Mouse (Mus musculus) G1E (cell line): Measurements from ENCODE around the gene Rai14. TPM values are rescaled to one million over a fixed set of nuclear protein-coding genes. Genes with fewer than 3 reads are reported as not detected.

Experiments
- ATAC-seq: 2 replicates; pipeline ENCODE4 v1.8.0; 2016; ENCODE audit warnings: mild to moderate bottlenecking; ENCODE audit not compliant: insufficient number of reproducible peaks, poor library complexity, low FRiP score, severe bottlenecking; ENCODE audit errors: extremely low read depth
- DNase-seq: peaks from one replicate; pipeline ENCODE4 v3.0.0; 2012; ENCODE audit warnings: low spot score
- H3K27me3 ChIP-seq: 2 replicates; pipeline ENCODE4 v1.6.1; 2012; ENCODE audit warnings: mild to moderate bottlenecking, low read length, inconsistent platforms; ENCODE audit not compliant: insufficient read depth
- H3K36me3 ChIP-seq: replicated peaks from 2 replicates; pipeline ENCODE3; 2012; ENCODE audit warnings: mild to moderate bottlenecking, inconsistent platforms
- H3K4me1 ChIP-seq: 2 replicates; pipeline ENCODE4 v1.6.1; 2012; ENCODE audit warnings: low read depth, low read length, inconsistent platforms, mixed read lengths; ENCODE audit not compliant: insufficient read depth
- H3K4me3 ChIP-seq: 2 replicates; pipeline ENCODE4 v1.5.1; 2012; ENCODE audit warnings: low read depth, mild to moderate bottlenecking, inconsistent platforms, low read length, moderate library complexity, mixed read lengths
- H3K9me3 ChIP-seq: replicated peaks from 2 replicates; pipeline ENCODE4 v1.6.1; 2012; ENCODE audit warnings: inconsistent platforms
- CTCF ChIP-seq: IDR thresholded peaks from 2 replicates; pipeline ENCODE4 v1.5.1; 2012; ENCODE audit warnings: low read depth, low read length, inconsistent platforms, mixed read lengths
- GATA1 ChIP-seq: IDR thresholded peaks from 2 replicates; pipeline ENCODE4 v1.6.1; 2012; ENCODE audit warnings: borderline replicate concordance, low read length, inconsistent platforms, mixed read lengths
- GATA2 ChIP-seq: IDR thresholded peaks from 2 replicates; pipeline ENCODE4 v1.6.1; 2012; ENCODE audit warnings: low read depth, low read length, inconsistent platforms, borderline replicate concordance
- POLR2AphosphoS5 ChIP-seq: IDR thresholded peaks from 2 replicates; pipeline ENCODE4 v1.6.1; 2012; ENCODE audit warnings: low read depth, low read length, inconsistent platforms; ENCODE audit not compliant: insufficient replicate concordance
- TAL1 ChIP-seq: conservative IDR thresholded peaks from 2 replicates; pipeline ENCODE4 v1.6.1; 2012; ENCODE audit warnings: low read depth, low read length, inconsistent platforms, mixed read lengths
- polyA plus RNA-seq: library from polyadenylated mRNA; stranded (reverse); fragments of >175 nt; gene quantifications from 2 replicates; pipeline ENCODE4 v1.2.3, GENCODE M21; 2012
- total RNA-seq, 2 experiments: library from RNA; stranded (forward) in 1 of 2; stranded (reverse) in 1 of 2; fragments of 200-1000 nt in 1 of 2; fragments of >200 nt in 1 of 2; fragmentation: Nextera tagmentation in 1 of 2; gene quantifications; 2 replicates each; pipeline ENCODE4 v1.2.3; 2014 to 2017

Gene Rai14
- total and polyA plus RNA-seq, 3 experiments, result 0.60 TPM; not detected in 2

- DNase-seq (no peak), ATAC-seq (no peak)
- H3K36me3 ChIP-seq, result no peaks in the 10 kb centered on the region
- no peak overlapping the region for H3K4me3 ChIP-seq
- H3K4me1 ChIP-seq, result no peaks in the 10 kb centered on the region
- no peaks in the 10 kb centered on the region for H3K9me3 ChIP-seq
- TF ChIP-seq GATA2 (no peak), CTCF (no peak), GATA1 (no peak), TAL1 (no peak), POLR2AphosphoS5 (no peak)
- H3K27me3 ChIP-seq, result 0 out of 2 replicates have a peak, but pooled peaks cover 5% of the 10 kb centered on the region
Measured at GRCm38 (mm10) chr15:10593094-10593493, 121.3 kb downstream of the Rai14 start.

- TF ChIP-seq POLR2AphosphoS5, result no peak
- TF ChIP-seq GATA2, result no peak
- no peak for TF ChIP-seq CTCF
- no peak for TF ChIP-seq TAL1
- TF ChIP-seq GATA1, result no peak
- Histone ChIP-seq H3K4me1 (no peaks in the 10 kb centered on the region), H3K36me3 (no peaks in the 10 kb centered on the region)
Measured at GRCm38 (mm10) chr15:10586565-10586964, 127.9 kb downstream of the Rai14 start.

GRCm38 (mm10) chr15:10584359-10585187 is 129.9 kb downstream of the Rai14 start:
- Histone ChIP-seq H3K4me3 (no peak overlapping the region), H3K27me3 (no peaks in the 10 kb centered on the region), H3K9me3 (no peaks in the 10 kb centered on the region), H3K4me1 (no peaks in the 10 kb centered on the region), H3K36me3 (no peaks in the 10 kb centered on the region)
- ATAC-seq, result no peak
- TF ChIP-seq GATA2, result no peak
- no peak for TF ChIP-seq POLR2AphosphoS5
- TF ChIP-seq TAL1, result no peak
- TF ChIP-seq CTCF, result no peak
- TF ChIP-seq GATA1, result no peak
- DNase-seq, result no peak

More at GRCm38 (mm10) chr15:10586565-10586964, 127.9 kb downstream of the Rai14 start:
- DNase-seq, result no peak
- H3K9me3 ChIP-seq, result no peaks in the 10 kb centered on the region
- no peak for ATAC-seq
- no peak overlapping the region for H3K4me3 ChIP-seq
- H3K27me3 ChIP-seq, result no peaks in the 10 kb centered on the region

GRCm38 (mm10) chr15:10583408-10583807 is 131.0 kb downstream of the Rai14 start:
- no peak overlapping the region for H3K4me3 ChIP-seq
- TF ChIP-seq CTCF (0 out of 2 replicates have a peak, but pooled peaks have one; percentile 23), GATA1 (no peak), POLR2AphosphoS5 (no peak), GATA2 (no peak), TAL1 (no peak)
- H3K36me3 ChIP-seq, result no peaks in the 10 kb centered on the region
- H3K9me3 ChIP-seq, result no peaks in the 10 kb centered on the region
- H3K4me1 ChIP-seq, result no peaks in the 10 kb centered on the region
- DNase-seq, result peak; percentile 4
- peak; percentile 81 for ATAC-seq
- H3K27me3 ChIP-seq, result no peaks in the 10 kb centered on the region

- H3K4me1 ChIP-seq, result no peaks in the 10 kb centered on the region
- H3K4me3 ChIP-seq, result no peak overlapping the region
- no peaks in the 10 kb centered on the region for H3K27me3 ChIP-seq
- no peak for DNase-seq
- no peak for ATAC-seq
- H3K9me3 ChIP-seq, result no peaks in the 10 kb centered on the region
- TF ChIP-seq GATA1 (no peak), TAL1 (no peak), GATA2 (no peak), CTCF (no peak), POLR2AphosphoS5 (no peak)
- no peaks in the 10 kb centered on the region for H3K36me3 ChIP-seq
Measured at GRCm38 (mm10) chr15:10579159-10579558, 135.3 kb downstream of the Rai14 start.

GRCm38 (mm10) chr15:10566486-10566885 is 147.9 kb downstream of the Rai14 start:
- no peaks in the 10 kb centered on the region for H3K9me3 ChIP-seq
- no peak for DNase-seq
- no peaks in the 10 kb centered on the region for H3K27me3 ChIP-seq
- H3K36me3 ChIP-seq, result no peaks in the 10 kb centered on the region
- no peak for ATAC-seq
- no peaks in the 10 kb centered on the region for H3K4me1 ChIP-seq
- H3K4me3 ChIP-seq, result no peak overlapping the region
- TF ChIP-seq POLR2AphosphoS5, result no peak
- TF ChIP-seq CTCF, result no peak
- TF ChIP-seq GATA2, result no peak
- no peak for TF ChIP-seq GATA1
- no peak for TF ChIP-seq TAL1
